Mouse (Mus musculus) heart, adult 18-20 months (tissue): Measurements from ENCODE around the gene Gm9922. TPM values are rescaled to one million over a fixed set of nuclear protein-coding genes. Genes with fewer than 3 reads are reported as not detected.

ENCODE experiments used
- total RNA-seq, 2 experiments: library from RNA; stranded (reverse); gene quantifications; 2 replicates each; pipeline ENCODE4 v1.2.3; 2021

Gm9922 gene
- total RNA-seq, 2 experiments from 2014 or later = 1.0 TPM; not detected in 1

Other genes with a start within 250 kb of the Gm9922 start
- 100 to 1,000 TPM in 1 of 2 experiments, 10 to 100 TPM in 1; 89.3 to 105 TPM for gene Tbc1d4, start 120.6 kb downstream of the Gm9922 start, total RNA-seq
- gene Commd6, start 89.1 kb downstream of the Gm9922 start, total RNA-seq = 10 to 100 TPM; 34.6 to 35.5 TPM
- 10 to 100 TPM; 40.0 to 42.4 TPM for gene Uchl3, start 75.8 kb downstream of the Gm9922 start, total RNA-seq
- 100 to 1,000 TPM; 327 to 346 TPM for gene Lmo7, start 143 bp upstream of the Gm9922 start, total RNA-seq